Mouse (Mus musculus): ENCODE results near the gene Adam1a. TPM values are rescaled to one million over a fixed set of nuclear protein-coding genes. Genes with fewer than 3 reads are reported as not detected.
A peak's percentile ranks its signal among the peaks of the same experiment; 100 is the strongest.

Adam1a gene
- 17.3 and 18.9 TPM in 2 replicates for polyA plus RNA-seq (2012; rRNA removed)

GRCm38 (mm10) chr5:121544910-121545792 lies at the start of gene Adam1a, which contains the start of gene Gm42878:
Gene Adam1a (minus strand): TSS chr5:121545482.
Gene Gm42878 (minus strand): TSS chr5:121545482.
- Histone ChIP-seq H3K4me1 (ENCODE audit: control insufficient read depth, insufficient read depth, low read length) (peaks cover 4% of the 10 kb centered on the region; the same call in 1 of the 2 replicates), H3K27ac (ENCODE audit: insufficient read depth, low read length) (peak within 1 kb of the TSS; percentile 68), H3K4me3 (ENCODE audit: insufficient read depth, low read length) (peak within 1 kb of the TSS; percentile 50)
- TF ChIP-seq POLR2A (IDR thresholded peaks at IDR 0.05; ENCODE audit: extremely low read depth, insufficient read depth, low read length) (no peak), CTCF (IDR thresholded peaks at IDR 0.05; ENCODE audit: extremely low read depth, insufficient read depth, low read length) (no peak)

- TF ChIP-seq CTCF (IDR thresholded peaks at IDR 0.05; ENCODE audit: extremely low read depth, insufficient read depth, low read length) (no peak), POLR2A (IDR thresholded peaks at IDR 0.05; ENCODE audit: extremely low read depth, insufficient read depth, low read length) (no peak)
- H3K27ac ChIP-seq (ENCODE audit: insufficient read depth, low read length), result no peak overlapping the region
Measured at GRCm38 (mm10) chr5:121594714-121595313, 49.5 kb upstream of the Adam1a start.

DNA sequence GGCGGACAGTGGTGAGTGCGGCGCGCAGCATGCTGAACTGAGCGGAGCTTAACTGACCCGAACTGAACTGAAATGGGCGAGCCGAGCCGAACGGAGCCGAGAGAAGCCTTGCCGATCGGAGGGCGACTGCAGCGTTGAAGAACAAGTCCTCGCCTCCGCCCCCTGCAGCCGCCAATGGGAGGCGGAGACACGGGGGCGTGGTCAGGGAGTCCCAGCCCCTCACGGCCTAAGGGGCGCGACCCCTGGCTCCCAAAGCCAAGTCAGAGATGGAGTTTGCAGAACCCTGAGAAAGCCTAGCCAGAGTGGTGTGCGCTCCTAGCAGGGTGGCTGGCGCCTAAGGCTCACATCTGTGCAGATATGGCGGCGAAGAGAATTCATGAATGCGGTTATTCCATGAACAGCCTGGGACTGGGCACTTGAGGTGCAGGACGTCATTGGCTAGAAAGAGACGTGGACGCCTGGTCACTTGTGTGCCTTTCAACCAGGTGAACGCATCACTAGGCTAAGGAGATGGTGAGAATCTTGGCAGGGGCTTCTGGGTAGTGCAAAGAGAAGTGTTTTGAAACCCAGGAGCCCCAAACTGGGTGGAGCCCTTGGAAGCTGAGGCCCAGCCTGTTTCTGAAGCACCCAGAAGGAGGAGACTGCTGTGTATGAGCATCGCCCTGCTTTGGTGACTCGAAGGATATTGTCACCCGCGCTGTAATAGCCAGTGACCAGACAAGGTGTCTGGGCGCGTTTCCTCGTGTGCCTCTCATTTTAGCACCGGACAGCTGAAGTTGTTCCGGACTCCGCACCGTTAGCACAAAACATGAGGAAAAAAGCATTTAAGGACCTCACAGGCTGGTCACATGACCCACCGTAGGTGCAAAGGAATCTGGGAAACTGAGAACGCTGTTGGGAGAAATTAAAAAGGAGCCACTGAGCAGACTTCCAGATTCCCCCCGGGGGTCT lies 48.4 kb upstream of the Adam1a start, which contains the start of gene Aldh2:
Gene Aldh2 (minus strand): TSS at position 374 of the 951 bp plus-strand sequence.
- H3K4me3 ChIP-seq (ENCODE audit: insufficient read depth, low read length), result peak within 1 kb of the TSS; percentile 55
- 0 out of 2 replicates have a peak, but pooled peaks cover 2% of the 10 kb centered on the region for H3K4me1 ChIP-seq (ENCODE audit: control insufficient read depth, insufficient read depth, low read length)
- H3K27ac ChIP-seq (ENCODE audit: insufficient read depth, low read length), result peak within 1 kb of the TSS; percentile 41
- TF ChIP-seq POLR2A (IDR thresholded peaks at IDR 0.05; ENCODE audit: extremely low read depth, insufficient read depth, low read length) (peak; percentile 83; the same call in 1 of the 2 replicates), CTCF (IDR thresholded peaks at IDR 0.05; ENCODE audit: extremely low read depth, insufficient read depth, low read length) (no peak)

More at GRCm38 (mm10) chr5:121594714-121595313, 49.5 kb upstream of the Adam1a start:
- H3K4me1 ChIP-seq (ENCODE audit: control insufficient read depth, insufficient read depth, low read length), result 0 out of 2 replicates have a peak, but pooled peaks cover 2% of the 10 kb centered on the region
- no peak overlapping the region for H3K4me3 ChIP-seq (ENCODE audit: insufficient read depth, low read length)

GRCm38 (mm10) chr5:121592816-121593407 lies 47.6 kb upstream of the Adam1a start:
- Histone ChIP-seq H3K4me1 (ENCODE audit: control insufficient read depth, insufficient read depth, low read length) (0 out of 2 replicates have a peak, but pooled peaks cover 2% of the 10 kb centered on the region), H3K4me3 (ENCODE audit: insufficient read depth, low read length) (peak overlapping the region; percentile 55), H3K27ac (ENCODE audit: insufficient read depth, low read length) (peak overlapping the region; percentile 41)
- no peak for TF ChIP-seq CTCF (IDR thresholded peaks at IDR 0.05; ENCODE audit: extremely low read depth, insufficient read depth, low read length)
- no peak for TF ChIP-seq POLR2A (IDR thresholded peaks at IDR 0.05; ENCODE audit: extremely low read depth, insufficient read depth, low read length)

- Histone ChIP-seq H3K4me3 (ENCODE audit: insufficient read depth, low read length) (peak overlapping the region; percentile 55), H3K4me1 (ENCODE audit: control insufficient read depth, insufficient read depth, low read length) (peaks cover 3% of the 10 kb centered on the region; the same call in 1 of the 2 replicates), H3K27ac (ENCODE audit: insufficient read depth, low read length) (no peak overlapping the region)
- TF ChIP-seq CTCF (IDR thresholded peaks at IDR 0.05; ENCODE audit: extremely low read depth, insufficient read depth, low read length), result no peak
- TF ChIP-seq POLR2A (IDR thresholded peaks at IDR 0.05; ENCODE audit: extremely low read depth, insufficient read depth, low read length), result no peak
Measured at GRCm38 (mm10) chr5:121592064-121592815, 47.0 kb upstream of the Adam1a start.

DNA sequence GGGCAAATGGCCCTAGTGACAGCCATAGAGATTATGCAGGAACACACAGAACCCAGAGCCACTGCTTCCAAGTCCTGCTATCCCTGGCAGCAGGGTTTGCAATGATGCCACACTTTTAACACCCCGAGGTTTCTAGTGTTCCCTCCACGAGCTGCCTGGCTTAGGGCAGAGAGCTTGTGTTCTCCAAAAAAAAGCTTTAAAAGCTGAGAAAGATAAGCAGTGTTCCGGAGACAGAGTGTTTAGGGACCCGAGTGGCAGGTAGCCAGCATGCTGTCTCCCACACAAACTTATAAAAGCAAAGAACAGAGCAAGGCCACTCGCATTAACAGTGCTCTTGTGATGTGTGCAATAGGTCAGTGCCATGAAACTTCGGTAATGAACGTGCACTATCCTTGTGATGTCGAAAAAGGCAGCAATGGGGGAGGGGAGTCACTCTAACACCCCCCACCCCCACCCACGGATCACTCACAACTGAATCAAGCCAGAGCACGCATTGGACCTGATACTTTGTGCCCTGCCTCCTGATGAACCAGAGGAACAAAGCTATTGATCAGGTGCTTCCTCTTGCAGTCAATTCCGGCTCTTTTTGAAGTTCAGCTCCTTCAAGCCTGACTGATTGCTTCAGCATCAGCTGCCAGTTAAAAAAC lies 46.3 kb upstream of the Adam1a start:
- no peak overlapping the region for H3K27ac ChIP-seq (ENCODE audit: insufficient read depth, low read length)
- H3K4me3 ChIP-seq (ENCODE audit: insufficient read depth, low read length), result peak overlapping the region; percentile 6; the same call in 1 of the 2 replicates
- TF ChIP-seq POLR2A (IDR thresholded peaks at IDR 0.05; ENCODE audit: extremely low read depth, insufficient read depth, low read length) (no peak), CTCF (IDR thresholded peaks at IDR 0.05; ENCODE audit: extremely low read depth, insufficient read depth, low read length) (no peak)
- H3K4me1 ChIP-seq (ENCODE audit: control insufficient read depth, insufficient read depth, low read length), result peaks cover 6% of the 10 kb centered on the region

GRCm38 (mm10) chr5:121589928-121590327 lies 44.6 kb upstream of the Adam1a start:
- no peak overlapping the region for H3K4me3 ChIP-seq (ENCODE audit: insufficient read depth, low read length)
- H3K27ac ChIP-seq (ENCODE audit: insufficient read depth, low read length), result no peak overlapping the region
- peaks cover 6% of the 10 kb centered on the region for H3K4me1 ChIP-seq (ENCODE audit: control insufficient read depth, insufficient read depth, low read length)
- TF ChIP-seq CTCF (IDR thresholded peaks at IDR 0.05; ENCODE audit: extremely low read depth, insufficient read depth, low read length) (no peak), POLR2A (IDR thresholded peaks at IDR 0.05; ENCODE audit: extremely low read depth, insufficient read depth, low read length) (no peak)

Measured in cortical plate, adult 2 months (tissue).